Mouse (Mus musculus): ENCODE results near the gene Myh9.
A peak's percentile ranks its signal among the peaks of the same experiment; 100 is the strongest.

Myh9 gene

GRCm38 (mm10) chr15:77788356-77788755 lies 53.6 kb downstream of the Myh9 start:
- no peak for DNase-seq (ENCODE audit: low spot score)

- no peak for DNase-seq (ENCODE audit: low spot score)
These were observed 56.2 kb downstream of the Myh9 start for GRCm38 (mm10) chr15:77785807-77786206.

- peak; percentile 70 for DNase-seq (ENCODE audit: low spot score)
These were observed 57.7 kb downstream of the Myh9 start for GRCm38 (mm10) chr15:77784039-77784824.

- DNase-seq (ENCODE audit: low spot score) = no peak
These were observed 59.4 kb downstream of the Myh9 start for GRCm38 (mm10) chr15:77782449-77783014.

GRCm38 (mm10) chr15:77775186-77775963 lies 66.6 kb downstream of the Myh9 start:
- peak; percentile 32 for DNase-seq (ENCODE audit: low spot score)

- DNase-seq (ENCODE audit: low spot score) = no peak
These were observed 67.7 kb downstream of the Myh9 start for GRCm38 (mm10) chr15:77774303-77774702.

- no peak for DNase-seq (ENCODE audit: low spot score)
These were observed 68.7 kb downstream of the Myh9 start for GRCm38 (mm10) chr15:77773099-77773915.

- no peak for DNase-seq (ENCODE audit: low spot score)
These were observed 71.0 kb downstream of the Myh9 start for GRCm38 (mm10) chr15:77770942-77771341.

- no peak for DNase-seq (ENCODE audit: low spot score)
These were observed 71.6 kb downstream of the Myh9 start for GRCm38 (mm10) chr15:77770341-77770740.

GRCm38 (mm10) chr15:77766981-77767380 lies 75.0 kb downstream of the Myh9 start:
- DNase-seq (ENCODE audit: low spot score) = no peak

- DNase-seq (ENCODE audit: low spot score) = no peak
These were observed 76.4 kb downstream of the Myh9 start for GRCm38 (mm10) chr15:77765484-77766093.

GRCm38 (mm10) chr15:77764391-77765006 lies 77.5 kb downstream of the Myh9 start:
- DNase-seq (ENCODE audit: low spot score) = no peak

GRCm38 (mm10) chr15:77763702-77764101 lies 78.3 kb downstream of the Myh9 start:
- DNase-seq (ENCODE audit: low spot score) = no peak

- DNase-seq (ENCODE audit: low spot score) = no peak
These were observed 78.9 kb downstream of the Myh9 start for GRCm38 (mm10) chr15:77763050-77763449.

- no peak for DNase-seq (ENCODE audit: low spot score)
These were observed 80.2 kb downstream of the Myh9 start for GRCm38 (mm10) chr15:77761561-77762380.

- DNase-seq (ENCODE audit: low spot score) = no peak
These were observed 80.9 kb downstream of the Myh9 start for GRCm38 (mm10) chr15:77761083-77761482.

- DNase-seq (ENCODE audit: low spot score) = no peak
These were observed 81.9 kb downstream of the Myh9 start for GRCm38 (mm10) chr15:77760037-77760436.

GRCm38 (mm10) chr15:77757586-77758226 lies 84.3 kb downstream of the Myh9 start:
- no peak for DNase-seq (ENCODE audit: low spot score)

GRCm38 (mm10) chr15:77756848-77757247 lies 85.1 kb downstream of the Myh9 start, which contains the start of gene Apol8:
Gene Apol8, minus strand, starts transcription at chr15:77757003.
- peak; percentile 56 for DNase-seq (ENCODE audit: low spot score)

GRCm38 (mm10) chr15:77756081-77756480 lies 85.9 kb downstream of the Myh9 start:
- no peak for DNase-seq (ENCODE audit: low spot score)
